Mouse (Mus musculus) G1E (cell line): ENCODE data around the gene Nek9. TPM values are rescaled to one million over a fixed set of nuclear protein-coding genes. Genes with fewer than 3 reads are reported as not detected.

Experiments
- ATAC-seq: 2 replicates; pipeline ENCODE4 v1.8.0; 2016; ENCODE audit warnings: mild to moderate bottlenecking; ENCODE audit not compliant: insufficient number of reproducible peaks, poor library complexity, low FRiP score, severe bottlenecking; ENCODE audit errors: extremely low read depth
- DNase-seq: peaks from one replicate; pipeline ENCODE4 v3.0.0; 2012; ENCODE audit warnings: low spot score
- H3K27me3 ChIP-seq: 2 replicates; pipeline ENCODE4 v1.6.1; 2012; ENCODE audit warnings: mild to moderate bottlenecking, low read length, inconsistent platforms; ENCODE audit not compliant: insufficient read depth
- H3K36me3 ChIP-seq: replicated peaks from 2 replicates; pipeline ENCODE3; 2012; ENCODE audit warnings: mild to moderate bottlenecking, inconsistent platforms
- H3K4me1 ChIP-seq: 2 replicates; pipeline ENCODE4 v1.6.1; 2012; ENCODE audit warnings: low read depth, low read length, inconsistent platforms, mixed read lengths; ENCODE audit not compliant: insufficient read depth
- H3K4me3 ChIP-seq: 2 replicates; pipeline ENCODE4 v1.5.1; 2012; ENCODE audit warnings: low read depth, mild to moderate bottlenecking, inconsistent platforms, low read length, moderate library complexity, mixed read lengths
- H3K9me3 ChIP-seq: replicated peaks from 2 replicates; pipeline ENCODE4 v1.6.1; 2012; ENCODE audit warnings: inconsistent platforms
- CTCF ChIP-seq: IDR thresholded peaks from 2 replicates; pipeline ENCODE4 v1.5.1; 2012; ENCODE audit warnings: low read depth, low read length, inconsistent platforms, mixed read lengths
- GATA1 ChIP-seq: IDR thresholded peaks from 2 replicates; pipeline ENCODE4 v1.6.1; 2012; ENCODE audit warnings: borderline replicate concordance, low read length, inconsistent platforms, mixed read lengths
- GATA2 ChIP-seq: IDR thresholded peaks from 2 replicates; pipeline ENCODE4 v1.6.1; 2012; ENCODE audit warnings: low read depth, low read length, inconsistent platforms, borderline replicate concordance
- POLR2AphosphoS5 ChIP-seq: IDR thresholded peaks from 2 replicates; pipeline ENCODE4 v1.6.1; 2012; ENCODE audit warnings: low read depth, low read length, inconsistent platforms; ENCODE audit not compliant: insufficient replicate concordance
- TAL1 ChIP-seq: conservative IDR thresholded peaks from 2 replicates; pipeline ENCODE4 v1.6.1; 2012; ENCODE audit warnings: low read depth, low read length, inconsistent platforms, mixed read lengths
- polyA plus RNA-seq: library from polyadenylated mRNA; stranded (reverse); fragments of >175 nt; gene quantifications from 2 replicates; pipeline ENCODE4 v1.2.3, GENCODE M21; 2012
- total RNA-seq, 2 experiments: library from RNA; stranded (forward) in 1 of 2; stranded (reverse) in 1 of 2; fragments of 200-1000 nt in 1 of 2; fragments of >200 nt in 1 of 2; fragmentation: Nextera tagmentation in 1 of 2; gene quantifications; 2 replicates each; pipeline ENCODE4 v1.2.3; 2014 to 2017

Nek9 gene
- total and polyA plus RNA-seq, 3 experiments = 30.5 to 126 (median 62.9) TPM

GRCm38 (mm10) chr12:85368441-85369063 is 29.4 kb upstream of the Nek9 start:
- TF ChIP-seq TAL1 = no peak
- no peak for TF ChIP-seq POLR2AphosphoS5
- TF ChIP-seq GATA1 = no peak
- TF ChIP-seq CTCF = no peak
- no peak for TF ChIP-seq GATA2
- Histone ChIP-seq H3K9me3 (no peaks in the 10 kb centered on the region), H3K36me3 (peaks cover 57% of the 10 kb centered on the region), H3K4me1 (peaks cover 81% of the 10 kb centered on the region), H3K27me3 (no peaks in the 10 kb centered on the region), H3K4me3 (no peak overlapping the region)
- no peak for DNase-seq
- ATAC-seq = no peak

GRCm38 (mm10) chr12:85366271-85366670 is 27.1 kb upstream of the Nek9 start:
- no peak for DNase-seq
- H3K9me3 ChIP-seq = no peaks in the 10 kb centered on the region
- peaks cover 58% of the 10 kb centered on the region for H3K36me3 ChIP-seq
- H3K27me3 ChIP-seq = no peaks in the 10 kb centered on the region
- H3K4me1 ChIP-seq = peaks cover 81% of the 10 kb centered on the region
- H3K4me3 ChIP-seq = no peak overlapping the region; the same call in 1 of the 2 replicates
- TF ChIP-seq POLR2AphosphoS5 (no peak), GATA1 (no peak), CTCF (no peak), GATA2 (no peak), TAL1 (no peak)
- ATAC-seq = no peak

- Histone ChIP-seq H3K4me3 (no peak overlapping the region), H3K36me3 (peaks cover 56% of the 10 kb centered on the region), H3K9me3 (no peaks in the 10 kb centered on the region), H3K27me3 (no peaks in the 10 kb centered on the region), H3K4me1 (peaks cover 59% of the 10 kb centered on the region)
- TF ChIP-seq CTCF (no peak), TAL1 (no peak), POLR2AphosphoS5 (no peak), GATA2 (no peak), GATA1 (no peak)
- ATAC-seq (no peak), DNase-seq (no peak)
These were observed 23.3 kb upstream of the Nek9 start for GRCm38 (mm10) chr12:85362510-85362909.

GRCm38 (mm10) chr12:85361580-85361979 is 22.4 kb upstream of the Nek9 start:
- Histone ChIP-seq H3K4me1 (peaks cover 52% of the 10 kb centered on the region), H3K4me3 (no peak overlapping the region), H3K9me3 (no peaks in the 10 kb centered on the region), H3K27me3 (no peaks in the 10 kb centered on the region), H3K36me3 (peaks cover 54% of the 10 kb centered on the region)
- TF ChIP-seq GATA1 (no peak), CTCF (no peak), POLR2AphosphoS5 (no peak), GATA2 (no peak)
- ATAC-seq = no peak
- no peak for DNase-seq

GRCm38 (mm10) chr12:85361165-85361564 is 22.0 kb upstream of the Nek9 start:
- ATAC-seq = peak; percentile 4; the same call in 1 of the 2 replicates
- Histone ChIP-seq H3K4me1 (peaks cover 48% of the 10 kb centered on the region), H3K4me3 (no peak overlapping the region), H3K36me3 (peaks cover 50% of the 10 kb centered on the region), H3K9me3 (no peaks in the 10 kb centered on the region), H3K27me3 (no peaks in the 10 kb centered on the region)
- no peak for TF ChIP-seq GATA1
- TF ChIP-seq CTCF = no peak
- no peak for TF ChIP-seq TAL1
- TF ChIP-seq GATA2 = no peak
- no peak for TF ChIP-seq POLR2AphosphoS5
- no peak for DNase-seq

GRCm38 (mm10) chr12:85354061-85354460 is 14.9 kb upstream of the Nek9 start:
- H3K27me3 ChIP-seq = no peaks in the 10 kb centered on the region
- no peak for ATAC-seq
- TF ChIP-seq GATA2 = no peak
- TF ChIP-seq GATA1 = no peak
- TF ChIP-seq CTCF = no peak
- TF ChIP-seq TAL1 = no peak
- H3K9me3 ChIP-seq = no peaks in the 10 kb centered on the region
- H3K4me1 ChIP-seq = peaks cover 11% of the 10 kb centered on the region
- DNase-seq = no peak
- no peak overlapping the region for H3K4me3 ChIP-seq
- H3K36me3 ChIP-seq = peaks cover 67% of the 10 kb centered on the region
